Mouse (Mus musculus) fibroblast of lung, adult 2 months (primary cell): ENCODE data around the gene Rab15.
A peak's percentile ranks its signal among the peaks of the same experiment; 100 is the strongest.
"Not testable (repeated sequence)": the region's sequence is repeated elsewhere in the genome, so short reads cannot be mapped to it uniquely, and the experiment has no call there.

Experiments used
- DNase-seq: peaks from one replicate; pipeline ENCODE4 v3.0.0-alpha.2; 2011; ENCODE audit warnings: low read depth

The Rab15 gene

DNA sequence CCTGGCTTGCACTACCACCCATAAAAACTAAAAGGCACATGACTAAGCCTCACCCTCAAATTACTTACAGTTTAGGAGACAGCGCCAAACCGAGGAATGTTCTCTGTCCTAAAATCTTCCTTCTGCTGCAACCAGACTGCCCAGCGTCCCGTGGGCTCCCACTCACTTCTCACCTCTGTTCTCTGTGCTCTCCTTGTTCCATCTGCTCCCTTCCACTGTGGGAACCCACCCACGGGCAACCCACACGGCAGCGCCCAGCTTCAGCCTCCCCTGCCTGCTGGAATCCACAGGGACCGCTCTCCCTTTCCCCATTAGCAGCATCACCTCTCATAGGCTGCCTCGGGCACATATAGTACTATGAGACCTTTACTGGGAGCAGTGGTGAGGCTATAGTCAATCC, 3.8 kb downstream of the Rab15 start:
- DNase-seq = no peak

DNA sequence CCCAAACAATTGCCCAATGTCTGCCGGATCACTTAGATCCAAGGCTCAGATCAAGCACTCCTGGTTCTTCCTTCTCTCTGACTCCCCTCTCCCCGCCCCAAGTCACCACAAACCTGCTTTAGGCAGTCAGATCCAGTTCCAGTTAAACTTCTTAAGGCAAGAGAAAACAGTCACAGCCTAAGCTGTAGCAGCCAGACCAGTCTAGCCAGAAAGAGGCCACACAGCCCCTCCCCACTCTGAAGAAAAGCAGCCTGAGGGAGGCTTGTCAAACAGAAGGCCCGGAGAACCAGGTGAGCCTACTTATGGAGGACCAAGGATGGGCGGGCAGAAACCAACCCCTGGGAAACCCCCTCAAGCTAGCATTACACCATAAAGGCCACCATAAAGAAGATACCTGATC, 4.6 kb downstream of the Rab15 start:
- no peak for DNase-seq

DNA sequence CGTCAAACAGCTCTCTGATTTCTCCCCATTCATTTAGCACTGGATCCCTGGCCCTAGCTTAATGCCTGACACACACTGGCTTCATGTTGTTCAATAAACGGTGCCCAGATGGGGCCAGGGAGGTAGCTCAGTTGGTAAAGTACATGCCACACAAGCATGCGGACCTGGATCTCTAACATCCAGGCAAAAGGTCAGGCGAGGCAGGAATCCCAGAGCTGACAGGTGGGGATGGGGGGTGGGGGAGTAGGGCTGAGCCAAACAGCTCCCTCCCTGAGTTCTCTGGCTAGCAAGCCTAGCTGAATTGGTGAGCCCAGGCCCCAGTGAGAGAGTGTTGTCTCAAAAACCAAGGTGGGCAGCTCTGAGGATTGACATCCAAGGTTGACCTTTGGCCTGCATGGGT, 5.5 kb downstream of the Rab15 start:
- DNase-seq = no peak

DNA sequence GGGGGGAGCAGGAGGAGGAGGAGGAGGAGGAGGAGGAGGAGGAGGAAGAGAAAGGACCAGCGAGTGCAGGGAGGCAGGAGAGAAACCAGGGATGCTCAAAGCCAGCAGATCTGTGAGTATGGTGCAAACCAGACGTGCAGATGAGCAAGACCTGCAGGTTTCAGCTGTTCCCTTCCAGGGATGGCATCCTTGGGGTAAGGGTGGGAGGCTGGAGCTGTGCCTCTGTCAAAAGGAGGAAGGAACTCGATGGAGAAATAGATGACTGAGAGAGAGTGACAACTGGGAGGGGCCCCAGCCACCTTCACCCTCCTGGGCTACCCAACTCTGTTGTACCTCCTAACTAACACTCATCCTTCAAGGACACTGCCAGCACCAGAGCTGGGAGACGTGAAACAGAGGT, 6.0 kb downstream of the Rab15 start:
- DNase-seq = no peak

DNA sequence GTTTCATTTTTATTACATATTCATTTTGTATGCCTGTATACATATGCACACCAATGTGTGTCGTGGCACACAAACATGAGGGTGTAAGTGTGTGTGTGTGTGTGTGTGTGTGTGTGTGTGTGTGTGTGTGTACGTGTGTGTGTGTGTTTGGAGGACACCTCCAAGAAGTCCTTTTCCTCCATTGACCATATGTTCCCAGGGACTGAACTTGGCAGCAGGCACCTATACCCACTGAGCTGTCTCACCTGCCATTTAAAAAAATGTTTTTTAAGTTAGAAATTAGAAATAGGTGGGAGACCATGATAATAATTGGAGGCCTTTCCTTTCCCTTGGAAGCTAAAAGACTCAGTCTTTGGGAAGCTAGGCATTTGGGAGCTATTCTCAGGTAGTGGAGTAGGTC, 8.6 kb downstream of the Rab15 start:
- no peak for DNase-seq

DNA sequence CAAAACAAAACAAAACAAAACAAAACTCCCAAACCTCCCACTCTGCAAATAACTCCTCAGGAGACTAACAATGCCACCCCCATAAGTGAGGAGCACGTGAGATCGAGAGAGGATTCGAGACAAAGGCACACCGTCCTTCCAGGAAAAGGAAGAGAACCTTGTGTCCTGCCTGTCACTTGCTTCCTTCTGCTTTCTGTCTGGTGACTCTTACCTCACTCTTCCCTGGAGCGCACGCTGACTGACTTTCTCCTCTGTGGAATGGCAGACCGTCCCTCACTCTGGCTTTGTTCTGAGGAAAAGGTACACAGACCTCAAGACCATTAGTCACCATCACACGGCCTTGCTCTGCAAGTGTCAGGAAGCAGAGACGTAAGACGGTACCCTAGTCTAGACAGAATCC, 9.2 kb downstream of the Rab15 start:
- no peak for DNase-seq

DNA sequence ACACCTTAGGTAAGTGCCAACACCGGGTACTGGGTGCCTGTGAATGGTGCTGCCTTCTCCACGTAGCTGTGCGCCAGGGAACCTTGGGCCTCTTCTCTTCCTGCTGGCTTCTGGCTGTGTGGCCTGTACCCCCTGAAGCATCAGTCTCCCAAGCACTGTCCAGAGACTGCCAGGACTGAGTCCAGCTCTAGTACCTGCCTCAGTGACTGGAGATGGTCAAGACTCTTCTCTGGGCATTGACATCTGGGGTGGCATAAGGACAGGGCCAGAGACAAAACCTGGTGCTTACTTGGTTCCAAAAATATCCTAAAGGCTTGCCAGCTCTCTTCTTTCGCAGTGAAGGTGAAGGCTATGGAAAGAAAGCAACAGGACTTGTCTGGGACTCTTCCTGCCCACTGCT, 11.7 kb downstream of the Rab15 start:
- DNase-seq = no peak

DNA sequence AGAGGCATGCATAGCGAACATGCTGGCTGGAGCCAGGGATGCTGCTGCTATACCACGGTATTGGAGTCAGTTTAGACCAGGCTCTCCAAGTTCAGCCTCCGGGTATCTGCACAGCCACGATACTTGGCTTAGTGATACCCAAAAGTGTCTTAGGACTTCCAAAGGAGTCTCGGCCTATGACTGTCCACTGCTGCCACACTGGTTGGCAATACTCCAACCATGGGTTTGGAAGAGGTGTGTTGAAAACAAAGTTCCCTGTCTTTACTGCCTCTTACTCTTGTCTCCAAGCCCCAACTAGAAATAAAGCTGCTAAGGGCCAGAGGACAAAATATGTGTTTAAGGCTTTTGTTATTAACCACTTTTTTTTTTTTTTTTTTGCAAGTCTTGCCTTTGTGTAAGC, 12.2 kb downstream of the Rab15 start:
- DNase-seq = no peak

DNA sequence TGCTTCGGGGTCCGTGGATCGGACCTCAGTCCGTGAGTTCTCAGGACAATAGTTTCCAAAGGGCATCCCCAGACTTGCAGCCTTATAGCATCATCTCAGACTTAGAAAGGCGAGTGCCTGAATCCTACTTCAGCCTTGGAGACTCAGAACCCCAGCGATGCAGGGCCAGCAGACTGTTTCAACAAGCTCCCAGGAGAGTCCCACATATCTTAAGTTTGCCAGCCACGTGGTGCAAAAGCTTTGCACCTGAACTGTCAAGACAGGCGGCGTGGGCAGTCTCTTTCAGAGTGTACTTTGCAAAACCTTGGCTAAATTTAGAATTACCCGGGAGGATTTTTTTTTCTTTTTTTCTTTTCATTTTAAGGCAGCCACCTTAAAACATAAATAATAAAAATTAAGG, 14.9 kb downstream of the Rab15 start:
- no peak for DNase-seq

DNA sequence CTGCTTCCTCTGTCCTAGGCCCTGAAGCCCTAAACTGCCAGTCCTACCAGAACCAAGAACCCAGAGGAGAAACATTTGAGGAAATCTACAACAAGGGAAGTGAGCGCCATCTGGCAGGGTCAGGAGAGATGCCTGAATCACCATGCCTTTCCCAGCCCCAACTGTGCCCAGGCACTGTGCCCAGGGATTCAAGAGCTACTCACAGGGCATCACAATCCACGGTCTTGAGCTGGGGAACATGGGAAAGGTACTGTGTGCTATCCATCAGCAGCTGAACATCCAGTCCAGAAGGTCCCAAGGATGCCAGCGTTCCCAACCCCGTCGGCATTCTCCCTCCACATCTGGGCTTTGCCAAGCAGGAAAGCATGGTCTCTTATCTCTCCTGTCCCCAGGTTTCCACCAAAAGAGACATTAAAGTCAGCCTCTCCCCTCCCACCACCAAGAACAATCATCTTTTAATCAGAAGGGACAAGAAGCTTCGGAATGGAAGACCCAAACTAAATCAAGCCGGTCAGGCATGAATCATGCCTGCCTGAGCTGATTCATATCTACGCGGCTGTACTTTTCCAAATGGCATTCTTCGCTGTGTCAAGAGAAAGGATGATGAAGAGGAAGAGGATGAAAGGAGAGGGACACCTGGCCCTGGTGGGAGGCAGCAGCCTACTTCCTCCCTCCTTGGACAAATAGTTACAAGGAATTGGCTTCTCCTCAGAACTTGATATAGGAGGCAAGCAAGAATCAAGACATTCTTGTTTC, 17.5 kb downstream of the Rab15 start:
- no peak for DNase-seq

DNA sequence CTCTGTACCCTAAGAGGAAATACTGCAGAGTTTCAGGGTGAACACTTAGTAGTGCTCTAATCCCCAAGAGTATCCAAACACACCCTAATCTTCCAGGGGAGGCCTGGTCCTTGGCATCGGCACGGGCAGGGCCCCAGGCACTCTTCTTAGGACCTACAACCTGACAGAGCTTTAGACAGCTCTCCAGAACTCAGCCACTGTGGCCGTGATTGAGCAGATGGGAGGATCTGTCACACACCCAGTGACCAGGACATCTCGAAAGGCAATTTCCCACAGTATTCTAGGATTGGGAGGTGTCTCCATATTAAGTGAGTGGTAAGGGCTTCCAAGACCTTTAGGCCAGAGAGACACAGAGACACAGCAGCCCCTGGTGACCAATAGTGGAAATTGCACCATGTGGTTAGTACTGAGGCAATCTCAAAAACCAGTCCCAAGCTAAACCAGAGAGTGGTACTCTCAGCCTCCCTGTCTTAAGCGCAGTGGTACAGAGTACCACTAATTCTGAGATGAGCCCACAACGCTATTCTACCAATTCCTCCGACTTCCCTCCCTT, 18.9 kb downstream of the Rab15 start:
- DNase-seq = peak; percentile 27

DNA sequence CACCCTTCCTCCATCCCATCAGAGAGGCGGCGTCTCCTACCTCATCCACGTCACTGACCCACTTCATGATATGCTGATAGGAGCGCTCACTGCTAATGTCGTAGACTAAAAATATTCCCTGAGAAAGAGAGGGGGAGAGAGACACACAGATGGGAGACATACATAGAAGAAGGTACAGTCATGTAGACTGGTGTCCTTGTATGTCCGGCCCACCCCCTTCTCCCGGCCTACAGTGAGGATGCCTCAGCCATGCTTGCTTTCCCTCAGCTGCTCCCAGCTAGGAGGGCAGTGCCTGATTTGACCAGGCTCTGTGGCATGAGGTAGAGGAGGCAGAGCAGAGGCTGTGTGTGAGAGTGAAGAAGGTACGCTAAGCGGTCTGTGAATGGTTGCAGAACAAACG, 19.7 kb downstream of the Rab15 start:
- DNase-seq = no peak

DNA sequence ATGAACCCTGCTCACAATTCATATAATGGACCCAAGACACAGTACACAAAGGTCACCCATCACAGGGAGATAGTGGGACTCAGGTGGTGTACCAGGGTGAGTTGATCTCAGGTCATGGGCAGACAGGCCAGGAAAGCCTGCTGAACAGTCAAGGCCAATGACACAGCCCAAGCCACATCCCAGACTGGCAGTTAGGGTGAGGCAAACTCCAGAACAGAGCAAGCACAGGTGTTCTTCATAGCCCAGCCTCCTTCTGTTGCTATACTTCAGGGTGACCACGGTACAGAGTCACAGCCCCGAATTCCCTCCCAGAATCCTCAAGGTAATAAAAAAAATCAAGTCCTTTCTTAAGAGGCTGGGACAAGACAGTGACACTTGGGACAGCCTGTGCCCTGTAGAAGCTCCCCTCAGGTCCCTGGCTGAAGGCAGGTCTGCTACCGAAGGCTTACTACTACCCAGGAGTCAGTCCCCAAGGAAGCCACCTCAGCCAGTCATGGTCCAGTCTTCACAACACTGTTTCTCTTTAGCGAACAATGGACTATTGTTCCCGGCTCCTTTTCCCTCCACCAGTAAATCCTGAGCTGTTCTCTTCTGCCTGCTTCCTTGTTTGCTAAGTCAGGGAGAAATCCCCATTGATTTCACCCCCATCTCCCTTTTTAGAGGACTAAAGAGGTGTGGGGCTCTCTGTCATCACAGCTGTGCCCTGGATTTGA, 24.5 kb downstream of the Rab15 start:
- no peak for DNase-seq

DNA sequence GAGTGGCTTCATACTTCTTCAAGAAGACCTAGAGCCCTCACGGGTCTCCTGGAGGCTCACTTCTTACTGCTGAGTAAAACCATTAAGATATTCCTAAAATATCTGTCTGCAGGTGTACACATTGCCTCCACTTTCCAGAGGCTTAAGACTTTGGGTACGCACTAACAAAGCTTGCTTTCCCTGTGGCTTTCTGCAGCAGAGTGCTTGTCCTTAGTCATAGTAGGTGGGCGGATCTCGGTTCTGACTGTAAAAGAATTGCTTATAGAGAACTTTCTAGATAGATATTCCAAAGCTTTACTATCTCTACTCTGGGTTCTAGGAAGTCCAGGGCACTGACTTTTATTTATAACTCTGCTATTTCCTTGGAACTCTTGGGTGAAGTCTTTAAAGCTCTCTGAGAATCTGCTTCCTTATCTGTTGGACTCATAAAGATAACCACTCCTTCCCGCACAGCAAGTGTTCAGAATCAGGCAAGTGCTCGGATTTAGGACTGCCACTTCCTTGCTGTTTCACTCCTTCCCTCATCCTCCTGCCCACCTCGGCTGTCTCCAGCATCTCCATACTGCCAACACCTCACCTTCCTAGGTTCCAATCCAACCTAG, 25.7 kb downstream of the Rab15 start:
- no peak for DNase-seq

DNA sequence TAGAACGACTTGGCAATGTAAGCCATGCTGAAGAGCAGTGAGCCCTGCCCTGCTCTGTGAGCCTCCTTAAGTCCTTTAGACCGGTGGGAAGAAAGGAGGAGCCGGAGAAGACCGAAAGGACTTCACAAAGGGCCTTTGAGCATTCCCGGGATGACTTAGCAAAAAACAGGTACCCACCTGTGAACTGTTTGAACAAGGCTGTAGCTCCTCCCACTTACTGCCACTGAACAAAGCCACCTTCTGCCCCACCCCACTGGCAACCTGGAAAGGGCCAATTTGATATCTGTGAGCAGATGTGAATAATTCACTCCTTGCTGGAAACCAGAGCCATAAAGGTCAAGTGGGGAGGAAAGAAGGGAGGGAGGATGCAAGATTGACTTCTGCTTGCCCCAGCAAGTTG, 27.4 kb downstream of the Rab15 start, which contains the start of gene Gpx2:
TSS of gene Gpx2 (minus strand) at position 205 of the 400 bp plus-strand sequence.
- no peak for DNase-seq

DNA sequence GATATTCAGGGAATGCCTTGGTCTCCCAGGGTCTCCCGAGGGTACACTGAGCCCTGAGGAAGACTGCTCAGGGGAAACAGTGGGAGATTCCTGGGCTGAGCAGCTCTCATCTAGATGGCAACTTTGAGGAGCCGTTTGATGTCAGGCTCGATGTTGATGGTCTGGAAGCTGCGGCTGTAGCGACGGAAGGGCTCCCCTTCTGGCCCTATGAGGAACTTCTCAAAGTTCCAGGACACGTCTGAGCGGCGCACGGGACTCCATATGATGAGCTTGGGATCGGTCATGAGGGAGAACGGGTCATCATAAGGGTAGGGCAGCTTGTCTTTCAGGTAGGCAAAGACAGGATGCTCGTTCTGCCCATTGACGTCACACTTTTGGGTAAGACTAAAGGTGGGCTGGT, 30.2 kb downstream of the Rab15 start:
- not testable (repeated sequence) for DNase-seq

DNA sequence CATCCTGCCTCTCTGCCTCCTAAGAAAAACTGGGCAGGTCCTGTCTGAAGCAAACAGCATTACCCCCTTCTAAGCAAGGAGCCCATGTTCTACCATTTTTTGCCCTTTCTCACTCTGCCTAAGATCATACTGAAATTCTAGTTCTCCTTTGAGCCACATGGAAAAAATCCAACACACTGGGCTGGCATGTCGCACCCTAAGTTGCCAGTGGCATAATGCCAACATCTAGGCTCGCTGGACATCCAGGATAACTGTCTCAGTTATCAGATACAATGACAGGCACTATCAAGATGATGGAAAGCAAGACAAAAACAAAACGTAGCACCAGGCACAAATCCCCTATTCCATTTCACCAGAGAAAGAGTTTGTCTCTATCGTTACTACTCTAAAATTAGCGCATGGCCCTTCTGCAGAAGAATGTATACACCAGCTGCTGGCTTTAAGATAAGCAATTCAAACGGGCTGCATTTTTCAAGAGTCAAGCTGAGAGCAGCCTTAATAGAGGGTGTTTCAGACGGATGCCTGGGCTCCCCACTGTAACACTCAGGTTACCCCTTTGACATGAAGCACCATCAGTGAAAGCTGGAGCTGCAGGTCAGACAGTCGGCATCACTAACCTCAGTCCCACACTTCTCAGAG, 32.1 kb downstream of the Rab15 start:
- no peak for DNase-seq

DNA sequence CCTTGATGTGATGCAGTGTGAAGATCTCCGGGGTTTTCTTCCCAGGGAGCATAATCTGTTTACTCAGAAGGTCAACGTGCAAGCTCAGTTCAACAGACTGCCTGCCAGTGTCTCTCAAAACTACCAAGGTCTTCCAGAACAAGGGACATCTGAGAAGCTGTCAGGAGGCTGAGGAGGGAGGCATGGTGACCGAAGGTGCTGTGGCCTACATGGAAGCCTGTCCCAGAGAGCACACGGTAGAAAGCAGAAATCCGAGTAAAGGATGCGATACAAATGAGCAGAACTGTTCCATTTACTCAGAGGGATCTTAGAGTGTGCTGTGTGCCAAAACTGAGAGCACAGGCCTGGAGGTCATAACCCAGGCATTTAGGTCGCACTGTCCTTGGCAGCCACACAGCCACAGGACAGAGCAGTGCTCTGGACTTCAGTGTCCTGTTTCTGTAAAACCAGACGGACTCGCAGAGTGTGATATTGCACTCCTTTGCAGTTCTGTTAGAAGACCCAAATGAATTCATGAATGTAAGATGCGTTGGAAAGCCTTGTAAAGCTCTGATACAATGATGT, 38.6 kb downstream of the Rab15 start:
- no peak for DNase-seq

DNA sequence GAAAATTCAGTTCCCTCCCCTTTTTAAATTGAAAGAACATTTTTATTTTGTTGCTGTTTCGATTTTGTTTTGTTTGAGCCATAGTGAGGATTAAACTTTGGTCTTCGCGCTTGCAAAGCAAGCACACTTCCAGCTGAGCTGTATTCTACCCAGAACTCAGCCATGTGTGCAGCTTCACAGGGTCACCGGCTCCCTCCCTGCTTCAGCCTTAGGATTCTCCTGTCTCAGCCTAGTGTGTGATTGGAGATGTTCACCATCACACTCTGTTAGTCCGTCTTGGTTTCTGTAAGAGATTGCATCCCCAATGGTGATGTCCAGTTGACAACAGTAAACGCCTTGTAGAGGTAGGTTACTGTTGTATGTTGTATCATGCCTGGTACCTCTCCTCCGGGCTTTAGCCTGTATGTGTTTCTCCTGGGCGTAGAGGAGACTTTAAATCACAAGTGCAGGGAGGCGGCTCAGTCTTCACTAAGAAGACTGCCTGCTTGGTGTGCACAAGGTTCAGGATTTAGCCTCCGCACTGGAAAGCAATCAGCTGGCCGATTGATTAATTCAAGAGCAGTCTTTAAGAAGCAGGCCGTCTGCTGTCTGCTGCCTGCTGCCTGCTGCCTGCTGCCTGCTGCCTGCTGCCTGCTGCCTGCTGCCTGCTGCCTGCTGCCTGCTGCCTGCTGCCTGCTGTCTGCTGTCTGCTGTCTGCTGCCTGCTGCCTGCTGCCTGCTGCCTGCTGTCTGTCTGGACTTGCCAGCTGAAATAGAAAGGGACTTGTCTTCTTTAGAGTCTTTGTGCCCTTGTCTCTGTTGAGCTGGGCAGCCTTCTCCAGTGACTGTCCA, 41.9 kb downstream of the Rab15 start:
- no peak for DNase-seq

DNA sequence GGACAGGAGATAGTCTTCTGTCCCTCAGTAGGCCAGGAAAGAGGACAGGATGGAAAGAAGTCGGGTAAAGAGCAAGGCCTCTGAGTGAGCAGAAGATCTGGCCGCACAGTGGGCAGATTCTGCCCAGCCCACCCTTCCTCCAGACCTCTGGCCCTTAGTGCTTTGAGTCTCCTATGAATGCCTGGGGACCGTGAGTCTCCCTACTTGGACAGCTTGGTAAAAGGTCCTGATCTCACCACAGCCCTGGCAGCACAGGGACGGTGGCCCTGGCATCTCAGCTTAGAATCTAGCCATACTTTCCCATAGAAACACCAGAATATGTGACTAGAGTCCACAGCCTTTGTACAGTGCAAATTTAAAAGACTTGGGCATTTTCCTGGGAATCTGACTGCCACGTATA, 42.8 kb downstream of the Rab15 start:
- DNase-seq = no peak
